Mouse (Mus musculus) fibroblast of lung, adult 2 months (primary cell): ENCODE results near the gene Cadps.

Experiments used
- DNase-seq: peaks from one replicate; pipeline ENCODE4 v3.0.0-alpha.2; 2011; ENCODE audit warnings: low read depth

The Cadps gene

DNA sequence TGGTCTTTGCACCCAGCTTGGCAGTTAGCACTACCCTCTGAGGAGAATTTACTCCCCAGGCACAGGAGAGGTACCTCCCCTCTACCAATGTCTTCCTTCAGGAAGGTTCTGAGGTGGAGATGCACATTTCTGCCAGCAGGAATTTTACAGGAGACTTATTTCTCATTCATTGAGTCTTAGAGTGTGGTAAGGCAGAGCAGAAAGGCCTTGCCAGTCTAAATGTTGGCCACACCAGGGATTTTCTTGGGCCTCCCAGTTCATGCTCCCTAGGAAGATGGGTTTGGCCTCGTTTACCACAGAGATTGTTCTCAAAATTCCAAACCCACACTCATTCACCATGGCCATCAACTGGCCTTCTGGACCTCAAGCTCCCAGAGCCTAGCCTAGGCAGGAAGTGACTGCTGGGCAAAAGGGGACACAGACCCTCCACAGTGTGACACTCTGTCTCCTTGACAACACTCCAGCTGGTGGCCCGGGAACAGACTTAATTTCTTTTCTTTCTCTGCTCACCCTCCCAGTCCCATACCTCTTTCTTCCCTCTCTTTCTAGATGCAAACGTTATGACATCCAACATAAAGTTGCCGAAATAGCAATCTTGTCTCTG is 434.6 kb downstream of the Cadps start:
- DNase-seq = no peak

- DNase-seq = no peak
These were observed 435.7 kb downstream of the Cadps start for GRCm38 (mm10) chr14:12387176-12387575.

- no peak for DNase-seq
These were observed 445.0 kb downstream of the Cadps start for GRCm38 (mm10) chr14:12377883-12378282.

DNA sequence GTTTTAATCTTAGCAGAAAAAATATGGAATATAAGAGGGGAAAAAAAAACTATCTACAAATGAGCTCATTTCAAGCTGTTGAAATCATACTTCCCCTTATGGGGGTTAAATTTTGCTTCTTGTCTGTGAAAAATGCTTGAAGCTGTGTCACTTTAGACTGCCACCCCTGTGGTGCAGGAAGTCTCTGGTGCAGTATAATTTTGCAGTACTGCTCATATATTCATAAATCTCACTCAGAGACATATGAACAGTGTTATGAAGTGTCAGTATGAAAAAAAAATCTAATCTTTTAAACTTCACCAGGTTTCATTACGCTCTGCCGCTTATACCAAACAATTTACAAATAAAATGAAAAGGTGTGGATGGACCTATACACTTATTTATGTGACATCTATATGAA is 445.6 kb downstream of the Cadps start:
- DNase-seq = no peak

DNA sequence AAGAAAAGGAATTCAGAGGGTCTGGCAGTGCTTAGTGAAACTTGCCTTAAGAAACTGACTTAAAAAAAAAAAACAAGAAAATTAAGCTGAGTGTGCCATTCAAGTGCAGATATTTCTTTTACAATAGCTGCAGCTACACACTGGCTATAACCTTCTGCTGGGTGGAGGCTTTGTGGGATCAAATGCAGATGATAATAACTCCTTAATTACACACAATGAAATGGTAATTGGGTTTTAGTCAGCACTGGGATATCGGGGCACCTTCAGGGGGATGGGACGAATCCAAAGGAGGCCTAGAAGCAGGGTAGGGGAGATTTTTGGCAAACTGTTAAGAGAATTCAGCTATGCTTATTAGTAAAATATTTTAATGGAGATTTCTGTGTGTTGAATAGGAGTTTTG is 447.4 kb downstream of the Cadps start:
- DNase-seq = no peak

GRCm38 (mm10) chr14:12350271-12350916 is 472.5 kb downstream of the Cadps start:
- no peak for DNase-seq

DNA sequence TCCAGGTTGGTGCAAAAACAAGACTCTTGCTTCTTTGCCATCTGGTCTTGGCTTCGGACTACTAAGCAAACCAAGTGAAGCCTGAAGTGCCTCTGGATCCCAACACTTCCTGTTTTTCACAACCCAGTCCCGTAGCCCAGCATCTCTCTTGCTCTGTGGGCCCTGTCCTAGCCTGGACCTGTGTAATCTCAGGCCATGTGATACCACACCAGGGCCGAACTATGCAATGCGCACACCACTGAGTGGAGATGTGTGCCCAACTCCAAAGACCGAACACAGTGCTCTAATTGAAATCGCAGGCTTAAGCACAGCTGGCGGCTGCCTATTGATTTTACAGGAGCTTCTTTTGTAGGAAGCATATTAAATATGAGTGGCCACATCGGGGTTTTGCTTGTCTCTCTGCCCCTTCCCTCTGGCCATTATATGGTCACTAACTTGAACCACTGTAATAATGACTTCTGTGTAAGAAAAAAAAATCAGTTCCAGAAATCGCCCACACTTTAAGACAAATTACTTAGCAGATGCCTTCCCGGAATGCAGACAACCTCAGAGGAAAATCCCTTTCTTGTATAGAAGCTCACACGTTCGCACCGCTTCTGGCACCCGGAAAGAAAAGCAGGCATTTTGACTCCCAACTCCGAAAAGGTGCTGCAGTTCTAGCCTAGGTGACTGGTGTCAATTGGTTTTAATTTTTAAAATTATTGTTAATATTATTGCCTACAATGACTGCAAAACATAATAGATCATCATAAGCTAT is 473.4 kb downstream of the Cadps start:
- DNase-seq = no peak

DNA sequence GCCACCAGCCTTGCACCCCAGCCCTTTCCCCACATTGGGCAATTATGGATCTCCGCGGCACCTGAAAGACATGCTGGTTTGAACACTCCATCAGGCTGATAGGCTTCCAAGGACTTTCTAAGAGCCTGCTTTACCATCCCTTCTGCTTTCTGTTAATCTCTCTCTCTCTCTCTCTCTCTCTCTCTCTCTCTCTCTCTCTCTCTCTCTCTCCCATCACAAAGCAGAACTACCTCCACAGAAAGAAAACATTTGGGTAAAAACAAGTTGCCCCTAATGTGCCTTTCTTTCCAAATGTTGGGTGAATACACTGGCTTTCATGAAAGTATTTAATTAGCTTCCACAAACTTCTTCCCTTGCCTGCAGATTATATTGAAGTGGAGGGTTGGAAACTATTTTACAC is 474.8 kb downstream of the Cadps start, which contains the start of gene Fezf2:
Gene Fezf2 (minus strand): TSS at position 101 of the 400 bp plus-strand sequence.
- no peak for DNase-seq

GRCm38 (mm10) chr14:12346865-12347600 is 475.8 kb downstream of the Cadps start:
- DNase-seq = no peak

- DNase-seq = no peak
These were observed 476.6 kb downstream of the Cadps start for GRCm38 (mm10) chr14:12346011-12346864.

DNA sequence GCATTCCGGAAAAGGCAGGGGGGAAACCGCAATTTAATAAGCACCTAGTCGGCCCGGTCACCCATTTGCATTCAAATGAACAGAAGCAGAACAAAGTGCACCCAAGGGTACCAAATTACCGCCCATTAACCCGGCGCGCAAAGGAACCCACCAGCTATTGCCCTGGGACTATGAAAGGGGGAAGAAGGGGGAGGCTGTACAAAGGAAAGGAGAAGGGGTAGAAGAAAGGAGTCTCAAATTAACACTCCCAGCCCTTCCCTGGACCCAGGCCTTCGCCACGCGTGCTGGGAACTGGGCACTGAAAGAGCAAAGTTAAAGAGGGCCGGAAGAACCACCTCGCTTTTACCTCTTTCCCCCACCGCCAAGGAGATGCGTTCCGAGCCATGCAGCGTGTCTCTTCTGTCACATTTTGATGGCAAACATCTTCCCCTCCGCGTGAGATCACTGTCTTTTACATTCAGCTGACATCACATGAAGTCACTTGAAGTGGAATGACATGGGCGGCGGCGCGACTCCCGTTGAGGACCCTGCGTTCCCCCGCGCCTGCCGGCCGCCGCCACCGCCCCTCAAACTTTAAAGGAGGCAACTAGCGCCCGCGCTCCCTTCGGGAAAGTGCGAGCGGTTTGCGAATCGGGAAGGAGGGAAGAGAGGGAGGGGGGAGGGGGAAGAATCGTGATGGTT is 477.5 kb downstream of the Cadps start:
- no peak for DNase-seq

GRCm38 (mm10) chr14:12344746-12345240 is 478.1 kb downstream of the Cadps start:
- DNase-seq = no peak

DNA sequence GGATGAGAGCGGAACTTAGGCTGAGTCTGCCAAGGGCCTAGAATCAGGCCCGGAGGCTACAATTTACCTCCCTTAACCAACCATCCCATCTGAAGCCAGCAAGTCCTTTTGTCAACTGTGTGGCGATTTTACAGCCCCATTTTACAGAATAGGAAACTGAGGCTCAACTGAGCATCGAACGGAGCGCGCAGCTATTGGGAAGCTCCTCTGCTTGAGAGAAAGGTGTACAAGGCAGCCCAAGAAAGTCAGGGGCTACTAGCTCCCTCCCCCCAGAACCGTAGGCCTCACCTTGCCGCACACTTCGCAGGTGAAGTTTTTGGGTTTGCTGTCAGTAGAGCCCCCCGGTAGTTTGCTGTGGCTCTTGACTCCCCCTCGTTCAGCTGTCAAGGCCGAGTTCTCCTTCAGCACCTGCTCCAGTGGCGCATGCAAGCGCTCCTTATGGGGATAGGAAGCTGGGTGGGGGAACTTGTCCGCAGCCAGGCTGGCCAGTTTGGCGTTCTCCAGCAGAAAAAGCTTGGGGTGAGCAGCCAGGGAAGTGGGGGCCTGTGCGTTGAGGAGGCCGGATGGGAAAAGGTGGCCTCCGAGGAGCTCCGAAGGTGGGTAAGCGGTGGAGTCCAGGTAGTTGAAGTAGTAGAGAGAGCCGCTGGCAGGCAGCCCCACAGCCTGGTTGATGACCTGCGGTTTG is 478.7 kb downstream of the Cadps start:
- no peak for DNase-seq

DNA sequence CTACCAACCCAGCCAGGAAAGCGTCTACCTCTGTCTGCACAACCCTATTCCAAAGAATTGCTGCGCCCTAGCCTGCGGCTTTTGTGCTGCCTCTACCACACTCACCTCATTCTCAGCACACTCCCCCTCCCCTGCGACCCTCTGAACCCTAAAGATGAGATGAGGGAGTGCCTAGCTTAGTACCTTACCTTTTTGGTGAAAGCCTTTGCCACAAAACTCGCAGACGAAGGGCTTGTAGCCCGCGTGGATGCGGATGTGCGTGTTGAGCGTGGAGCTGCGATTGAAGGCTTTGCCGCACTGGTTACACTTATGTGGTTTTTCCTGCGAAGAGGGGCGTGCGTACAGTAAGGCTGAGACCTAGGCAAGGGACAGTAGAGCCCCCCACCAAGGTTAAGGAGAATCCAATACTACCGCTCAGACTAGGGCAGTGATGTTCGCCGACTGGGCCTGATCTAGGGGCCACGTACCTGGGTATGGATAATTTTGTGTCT is 479.4 kb downstream of the Cadps start:
- DNase-seq = no peak

DNA sequence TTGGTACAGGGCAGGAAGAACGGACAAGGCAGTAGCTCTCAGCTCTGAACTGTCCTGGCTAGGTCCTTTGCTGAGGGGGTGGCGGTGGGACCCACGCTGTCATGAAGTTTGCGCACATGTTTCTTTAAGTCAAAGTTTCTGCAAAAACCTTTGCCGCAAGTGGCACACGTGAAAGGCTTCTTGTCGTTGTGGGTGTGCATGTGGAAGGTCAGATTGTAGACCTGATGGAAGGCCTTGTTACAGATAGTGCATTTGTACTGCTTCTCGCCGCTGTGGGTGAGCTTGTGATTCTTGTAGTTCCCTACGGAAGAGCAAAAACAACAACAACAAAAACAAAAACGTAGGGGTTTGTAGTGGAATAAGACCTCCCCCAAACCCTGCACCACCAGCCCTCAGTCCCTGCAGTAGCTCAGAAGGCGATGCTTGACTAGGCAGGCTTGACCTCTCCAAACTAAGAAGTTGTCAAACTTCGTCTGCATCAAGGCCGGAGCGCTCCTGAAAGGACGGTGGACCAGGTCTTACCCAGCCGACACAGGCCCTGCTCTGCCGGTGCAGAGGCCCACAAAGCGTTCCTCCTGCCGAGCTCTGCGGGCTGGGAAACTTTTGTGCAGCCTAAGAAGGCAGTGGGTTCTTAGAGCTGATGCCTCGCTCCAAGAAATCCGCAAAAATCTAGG is 480.3 kb downstream of the Cadps start:
- DNase-seq = no peak

GRCm38 (mm10) chr14:12341789-12342457 is 481.0 kb downstream of the Cadps start:
- DNase-seq = no peak

- DNase-seq = no peak
These were observed 481.6 kb downstream of the Cadps start for GRCm38 (mm10) chr14:12341075-12341788.
